Mouse (Mus musculus) ES-Bruce4 (cell line): Measurements from ENCODE around the gene Pih1d1. TPM values are rescaled to one million over a fixed set of nuclear protein-coding genes. Genes with fewer than 3 reads are reported as not detected.
"Not testable (repeated sequence)": the region's sequence is repeated elsewhere in the genome, so short reads cannot be mapped to it uniquely, and the experiment has no call there.

Experiments used
- H3K27ac ChIP-seq: 2 replicates; pipeline ENCODE4 v1.5.1; 2012; ENCODE audit warnings: low read length, inconsistent platforms; ENCODE audit not compliant: insufficient read depth
- H3K27me3 ChIP-seq: 2 replicates; pipeline ENCODE4 v1.6.1; 2012; ENCODE audit warnings: mild to moderate bottlenecking, low read length, inconsistent platforms; ENCODE audit not compliant: control insufficient read depth, poor library complexity, insufficient read depth, severe bottlenecking
- H3K36me3 ChIP-seq: 2 replicates; pipeline ENCODE4 v1.6.1; 2012; ENCODE audit warnings: inconsistent platforms, mild to moderate bottlenecking, low read length, moderate library complexity; ENCODE audit not compliant: control insufficient read depth, poor library complexity, insufficient read depth, severe bottlenecking
- H3K4me1 ChIP-seq: one replicate; pipeline ENCODE4 v1.8.1; 2011; ENCODE audit warnings: low read length; ENCODE audit not compliant: control insufficient read depth, insufficient read depth
- H3K4me3 ChIP-seq: 2 replicates; pipeline ENCODE4 v1.5.1; 2011; ENCODE audit warnings: low read depth, mild to moderate bottlenecking, low read length
- H3K9ac ChIP-seq: 2 replicates; pipeline ENCODE4 v1.6.1; 2012; ENCODE audit warnings: low read depth, mild to moderate bottlenecking, inconsistent platforms; ENCODE audit not compliant: poor library complexity, severe bottlenecking
- H3K9me3 ChIP-seq: replicated peaks from 2 replicates; pipeline ENCODE4 v1.6.1; 2012; ENCODE audit warnings: mild to moderate bottlenecking, low read length, inconsistent platforms; ENCODE audit not compliant: control insufficient read depth, poor library complexity, insufficient read depth, severe bottlenecking
- CTCF ChIP-seq: IDR thresholded peaks from one replicate; pipeline ENCODE4 v1.8.1; 2011; ENCODE audit warnings: low read depth, low read length
- EP300 ChIP-seq: IDR thresholded peaks from 2 replicates; pipeline ENCODE4 v1.6.1; 2011; ENCODE audit warnings: low read depth, low read length; ENCODE audit not compliant: insufficient read depth
- POLR2A ChIP-seq: IDR thresholded peaks from one replicate; pipeline ENCODE4 v1.8.1; 2011; ENCODE audit warnings: low read length; ENCODE audit not compliant: insufficient read depth
- polyA plus RNA-seq: library from polyadenylated mRNA; stranded (reverse); fragments of >200 nt; gene quantifications from 2 replicates; pipeline ENCODE4 v1.2.4, GENCODE M21; 2011; ENCODE audit warnings: low read depth; ENCODE audit not compliant: missing spikeins, insufficient read depth, insufficient read length

The Pih1d1 gene
- polyA plus RNA-seq, 1 experiment: 38.5 TPM

DNA sequence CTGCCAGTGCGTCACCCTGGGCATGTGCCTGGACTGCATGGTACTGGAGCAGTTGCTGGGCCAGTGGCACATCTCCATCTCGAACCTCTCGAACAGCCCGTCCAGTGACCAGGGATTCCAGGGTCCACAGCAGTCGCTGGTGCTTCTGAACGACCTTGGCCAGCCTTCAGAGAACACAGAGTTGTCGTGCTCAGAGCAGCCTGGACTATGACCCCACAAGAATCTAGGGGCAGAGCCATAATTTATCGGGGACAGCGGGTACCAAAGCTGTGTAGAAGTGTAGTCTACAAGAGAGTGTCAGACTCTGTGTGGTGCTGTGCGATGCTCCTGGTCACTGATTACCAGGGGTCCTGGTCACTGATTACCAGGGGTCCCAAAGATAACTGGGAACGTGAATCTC is 6.2 kb upstream of the Pih1d1 start:
- H3K36me3 ChIP-seq: 0 out of 2 replicates have a peak, but pooled peaks cover 2% of the 10 kb centered on the region
- no peaks in the 10 kb centered on the region for H3K27me3 ChIP-seq
- H3K27ac ChIP-seq: no peak overlapping the region
- H3K4me1 ChIP-seq: peaks cover 5% of the 10 kb centered on the region
- TF ChIP-seq CTCF: no peak
- TF ChIP-seq POLR2A: no peak
- TF ChIP-seq EP300: no peak
- H3K4me3 ChIP-seq: no peak overlapping the region
- no peak overlapping the region for H3K9ac ChIP-seq
- no peaks in the 10 kb centered on the region for H3K9me3 ChIP-seq

DNA sequence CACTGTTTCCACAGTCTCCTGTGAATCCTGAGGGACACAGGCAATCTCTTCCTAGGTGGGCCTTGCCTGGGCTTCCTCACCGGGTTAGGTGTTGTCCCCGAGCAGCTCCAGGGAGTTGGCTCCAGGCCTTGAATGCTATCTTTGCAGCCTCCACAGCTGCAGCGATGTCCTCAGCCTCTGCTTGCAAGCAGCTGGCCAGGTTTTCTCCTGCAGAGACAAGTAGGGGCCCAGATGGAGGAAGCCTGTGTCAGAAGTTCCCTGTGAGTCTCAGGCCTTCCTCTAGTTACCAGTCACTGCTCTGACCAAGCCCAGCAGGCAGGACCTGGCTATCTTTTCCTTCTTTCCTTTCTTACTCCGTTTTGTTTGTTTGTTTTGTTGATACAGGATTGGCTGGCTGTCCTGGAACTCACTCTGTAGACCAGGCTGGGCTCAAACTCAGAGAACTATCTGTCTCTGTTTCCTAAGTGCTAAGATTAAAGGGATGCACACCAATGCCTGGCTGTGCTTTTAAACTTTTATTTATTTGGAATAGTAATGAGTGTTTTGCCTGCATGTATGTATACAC is 5.5 kb upstream of the Pih1d1 start:
- no peaks in the 10 kb centered on the region for H3K27me3 ChIP-seq
- no peak overlapping the region for H3K4me3 ChIP-seq
- peaks cover 5% of the 10 kb centered on the region for H3K4me1 ChIP-seq
- H3K27ac ChIP-seq: no peak overlapping the region
- 0 out of 2 replicates have a peak, but pooled peaks cover 2% of the 10 kb centered on the region for H3K36me3 ChIP-seq
- no peak overlapping the region for H3K9ac ChIP-seq
- no peaks in the 10 kb centered on the region for H3K9me3 ChIP-seq
- TF ChIP-seq EP300 (no peak), POLR2A (no peak), CTCF (no peak)

DNA sequence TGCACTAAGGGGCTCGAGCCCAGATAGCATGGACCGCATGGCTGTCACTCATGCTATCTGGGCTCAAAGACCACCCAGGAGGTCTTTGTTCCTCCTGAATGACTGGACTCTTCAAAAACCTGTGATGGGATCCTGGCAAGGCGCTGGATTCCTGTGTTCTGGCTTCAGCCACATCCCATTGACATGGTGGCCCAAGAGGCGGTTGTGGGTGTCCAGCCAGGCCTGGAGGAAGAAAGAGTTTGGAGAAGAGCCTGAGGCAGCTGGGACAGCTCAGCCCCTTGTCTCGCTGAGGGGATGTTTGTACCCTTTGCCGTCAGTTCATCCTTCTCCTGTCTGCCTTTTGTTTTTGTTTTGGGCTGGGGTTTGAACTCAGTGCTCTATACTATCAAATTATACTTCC is 4.6 kb upstream of the Pih1d1 start:
- TF ChIP-seq EP300 (no peak), POLR2A (no peak), CTCF (no peak)
- Histone ChIP-seq H3K27ac (no peak overlapping the region), H3K4me3 (no peak overlapping the region), H3K9ac (no peak overlapping the region), H3K9me3 (no peaks in the 10 kb centered on the region), H3K27me3 (no peaks in the 10 kb centered on the region), H3K4me1 (peaks cover 5% of the 10 kb centered on the region), H3K36me3 (0 out of 2 replicates have a peak, but pooled peaks cover 2% of the 10 kb centered on the region)

DNA sequence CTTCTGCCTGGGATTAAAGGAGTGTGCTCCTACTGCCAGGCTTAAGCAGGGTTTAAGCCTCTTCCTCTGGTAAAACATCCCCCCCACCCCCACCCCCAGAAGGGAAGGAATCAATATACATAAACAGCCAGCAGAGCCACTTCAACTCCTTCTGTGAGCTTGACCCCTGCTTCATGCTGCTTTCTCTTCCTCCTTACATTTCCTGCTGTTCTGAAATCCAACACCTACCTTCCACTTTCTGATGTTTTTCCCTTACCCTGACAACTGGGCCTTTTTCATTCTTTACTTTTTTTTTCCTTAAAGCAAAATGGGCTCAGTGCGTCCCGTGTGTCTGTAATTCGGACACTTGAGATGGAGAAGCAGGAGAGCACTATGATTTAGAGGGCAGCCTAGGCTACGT is 3.8 kb upstream of the Pih1d1 start:
- Histone ChIP-seq H3K9ac (no peak overlapping the region), H3K4me3 (no peak overlapping the region)
- TF ChIP-seq POLR2A: no peak

DNA sequence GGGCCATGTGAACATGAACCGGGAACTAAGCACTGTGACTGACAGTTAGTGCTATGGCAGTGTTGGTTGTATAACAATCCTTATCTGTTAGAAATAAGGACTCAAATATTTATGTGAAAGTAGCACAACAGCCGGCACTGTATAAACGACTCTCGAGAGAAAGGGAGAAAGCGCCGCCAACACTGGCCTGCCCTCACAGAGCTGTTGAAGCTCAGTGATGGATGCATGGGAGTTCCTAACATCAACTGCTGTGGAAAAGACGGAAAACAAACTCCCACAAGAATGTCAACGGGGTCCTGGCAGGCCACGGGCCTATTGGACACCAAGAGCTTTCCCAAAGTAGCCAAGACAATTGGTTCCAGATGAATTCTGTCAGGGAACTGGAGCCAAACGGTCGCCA is 2.8 kb upstream of the Pih1d1 start:
- 0 out of 2 replicates have a peak, but pooled peaks cover 2% of the 10 kb centered on the region for H3K36me3 ChIP-seq
- no peaks in the 10 kb centered on the region for H3K27me3 ChIP-seq
- TF ChIP-seq CTCF (no peak), EP300 (no peak), POLR2A (no peak)
- no peak overlapping the region for H3K27ac ChIP-seq
- H3K4me1 ChIP-seq: peaks cover 5% of the 10 kb centered on the region
- no peak overlapping the region for H3K9ac ChIP-seq
- H3K9me3 ChIP-seq: no peaks in the 10 kb centered on the region
- H3K4me3 ChIP-seq: no peak overlapping the region

More for the DNA sequence above, 3.8 kb upstream of the Pih1d1 start:
- peak overlapping the region; percentile 2; the same call in 1 of the 2 replicates for H3K27ac ChIP-seq
- H3K36me3 ChIP-seq: 0 out of 2 replicates have a peak, but pooled peaks cover 2% of the 10 kb centered on the region
- no peaks in the 10 kb centered on the region for H3K27me3 ChIP-seq
- H3K9me3 ChIP-seq: no peaks in the 10 kb centered on the region
- H3K4me1 ChIP-seq: peaks cover 5% of the 10 kb centered on the region

DNA sequence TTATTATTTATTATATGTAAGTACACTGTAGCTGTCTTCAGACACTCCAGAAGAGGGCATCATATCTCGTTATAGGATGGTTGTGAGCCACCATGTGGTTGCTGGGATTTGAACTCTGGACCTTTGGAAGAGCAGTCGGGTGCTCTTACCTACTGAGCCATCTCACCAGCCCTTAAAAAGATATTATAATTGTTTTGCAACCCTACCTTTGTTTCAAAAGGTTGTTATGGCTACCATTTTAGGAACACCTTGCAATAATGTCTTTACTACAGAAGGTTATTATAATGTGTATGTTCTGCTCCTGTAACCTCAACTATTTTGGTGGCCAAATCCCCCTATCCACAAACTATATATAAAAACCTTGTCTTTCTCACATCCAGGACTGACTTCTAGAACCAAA is 1.1 kb upstream of the Pih1d1 start:
- not testable (repeated sequence) for H3K9me3 ChIP-seq, H3K27ac ChIP-seq, H3K27me3 ChIP-seq, H3K4me3 ChIP-seq, H3K36me3 ChIP-seq, H3K4me1 ChIP-seq
- peak overlapping the region; percentile 91 for H3K9ac ChIP-seq

DNA sequence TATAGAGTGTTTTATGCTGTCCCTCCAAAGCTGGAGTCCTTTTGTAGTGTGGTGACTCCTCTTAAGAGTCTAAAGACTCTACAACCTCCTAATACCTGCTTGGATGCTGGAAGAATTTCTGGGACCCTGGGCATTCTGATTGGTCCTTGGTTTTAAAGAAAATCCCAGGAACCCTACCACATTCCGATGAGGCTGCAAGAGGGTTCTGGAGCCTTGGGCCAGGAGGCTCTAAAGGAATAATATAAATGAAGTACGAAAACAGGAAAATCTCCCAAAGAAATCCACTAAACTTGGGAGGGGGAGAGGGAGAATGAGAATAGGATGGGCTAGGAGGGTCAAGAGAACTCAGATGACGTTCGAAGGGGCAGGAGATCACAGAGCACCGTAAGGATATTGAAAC is 517 bp upstream of the Pih1d1 start:
- Histone ChIP-seq H3K27ac (peak overlapping the region; percentile 85), H3K27me3 (no peaks in the 10 kb centered on the region), H3K9me3 (no peaks in the 10 kb centered on the region), H3K4me1 (peaks cover 5% of the 10 kb centered on the region), H3K4me3 (peak overlapping the region; percentile 75), H3K9ac (peak overlapping the region; percentile 91), H3K36me3 (no peaks in the 10 kb centered on the region)
- no peak for TF ChIP-seq EP300
- TF ChIP-seq POLR2A: no peak
- TF ChIP-seq CTCF: no peak
